Mouse (Mus musculus): ENCODE results near the gene Dedd2. TPM values are rescaled to one million over a fixed set of nuclear protein-coding genes. Genes with fewer than 3 reads are reported as not detected.

The Dedd2 gene
- polyA plus RNA-seq, 1 experiment from 2014 or later = 11.0 TPM

- Histone ChIP-seq H3K9me3 (replicated peaks) (no peaks in the 10 kb centered on the region), H3K4me2 (no peak overlapping the region), H3K27ac (no peak overlapping the region), H3K27me3 (no peaks in the 10 kb centered on the region), H3K9ac (no peak overlapping the region), H3K4me3 (no peak overlapping the region), H3K36me3 (ENCODE audit: poor library complexity, severe bottlenecking) (peaks cover 27% of the 10 kb centered on the region), H3K4me1 (peaks cover 43% of the 10 kb centered on the region)
- WGBS = 95% methylated on average over 4 of the region's 4 CpGs
- no peak for ATAC-seq
These were observed 22.9 kb upstream of the Dedd2 start for GRCm38 (mm10) chr7:25243361-25243760.

- Histone ChIP-seq H3K9me3 (replicated peaks) (no peaks in the 10 kb centered on the region), H3K4me3 (no peak overlapping the region), H3K9ac (0 out of 2 replicates have a peak overlapping the region, but pooled peaks have one; percentile 3), H3K27ac (peak overlapping the region; percentile 19; the same call in 1 of the 2 replicates), H3K27me3 (no peaks in the 10 kb centered on the region), H3K4me2 (no peak overlapping the region), H3K4me1 (peaks cover 30% of the 10 kb centered on the region), H3K36me3 (ENCODE audit: poor library complexity, severe bottlenecking) (peaks cover 27% of the 10 kb centered on the region)
- 31% methylated on average over 2 of the region's 2 CpGs for WGBS
- no peak for ATAC-seq
These were observed 20.6 kb upstream of the Dedd2 start for GRCm38 (mm10) chr7:25241062-25241461.

GRCm38 (mm10) chr7:25240631-25241030 is 20.2 kb upstream of the Dedd2 start:
- Histone ChIP-seq H3K36me3 (ENCODE audit: poor library complexity, severe bottlenecking) (peaks cover 27% of the 10 kb centered on the region), H3K9ac (no peak overlapping the region), H3K4me2 (no peak overlapping the region), H3K27ac (no peak overlapping the region), H3K9me3 (replicated peaks) (no peaks in the 10 kb centered on the region), H3K4me3 (no peak overlapping the region), H3K4me1 (peaks cover 30% of the 10 kb centered on the region), H3K27me3 (no peaks in the 10 kb centered on the region)
- WGBS = 69% methylated on average over 7 of the region's 7 CpGs
- ATAC-seq = no peak

GRCm38 (mm10) chr7:25238829-25239623 is 18.6 kb upstream of the Dedd2 start:
- 4% methylated on average over 30 of the region's 30 CpGs for WGBS
- peak overlapping the region; percentile 76 for H3K27ac ChIP-seq
- peak overlapping the region; percentile 80 for H3K4me2 ChIP-seq
- H3K4me3 ChIP-seq = peak overlapping the region; percentile 81
- H3K9ac ChIP-seq = 0 out of 2 replicates have a peak overlapping the region, but pooled peaks have one; percentile 4
- no peaks in the 10 kb centered on the region for H3K9me3 ChIP-seq (replicated peaks)
- H3K27me3 ChIP-seq = no peaks in the 10 kb centered on the region
- H3K4me1 ChIP-seq = peaks cover 39% of the 10 kb centered on the region
- ATAC-seq = peak; percentile 60
- H3K36me3 ChIP-seq (ENCODE audit: poor library complexity, severe bottlenecking) = peaks cover 24% of the 10 kb centered on the region

GRCm38 (mm10) chr7:25238015-25238706 is 17.7 kb upstream of the Dedd2 start:
- Histone ChIP-seq H3K9ac (peak overlapping the region; percentile 98; the same call in 1 of the 2 replicates), H3K27ac (peak overlapping the region; percentile 76), H3K27me3 (no peaks in the 10 kb centered on the region), H3K9me3 (replicated peaks) (no peaks in the 10 kb centered on the region), H3K4me3 (peak overlapping the region; percentile 81), H3K4me1 (peaks cover 39% of the 10 kb centered on the region), H3K36me3 (ENCODE audit: poor library complexity, severe bottlenecking) (peaks cover 26% of the 10 kb centered on the region), H3K4me2 (peak overlapping the region; percentile 80)
- peak; percentile 91 for ATAC-seq
- WGBS = under 1% methylated on average over 23 of the region's 23 CpGs

- WGBS = under 1% methylated on average over 48 of the region's 76 CpGs
- Histone ChIP-seq H3K9ac (peak within 1 kb of the TSS; percentile 98), H3K27ac (peak within 1 kb of the TSS; percentile 76), H3K27me3 (no peaks in the 10 kb centered on the region), H3K4me3 (peak within 1 kb of the TSS; percentile 81), H3K4me1 (peaks cover 39% of the 10 kb centered on the region), H3K9me3 (replicated peaks) (no peaks in the 10 kb centered on the region), H3K4me2 (peak within 1 kb of the TSS; percentile 80), H3K36me3 (ENCODE audit: poor library complexity, severe bottlenecking) (peaks cover 28% of the 10 kb centered on the region)
- peak; percentile 89 for ATAC-seq
These were observed 17.0 kb upstream of the Dedd2 start, which contains the start of gene Gsk3a for GRCm38 (mm10) chr7:25237249-25238014. Gene Gsk3a, minus strand, starts transcription at chr7:25237851.

- Histone ChIP-seq H3K27me3 (no peaks in the 10 kb centered on the region), H3K9me3 (replicated peaks) (no peaks in the 10 kb centered on the region), H3K27ac (no peak overlapping the region), H3K4me1 (peaks cover 39% of the 10 kb centered on the region), H3K4me3 (0 out of 2 replicates have a peak overlapping the region, but pooled peaks have one; percentile 81), H3K4me2 (peak overlapping the region; percentile 80; the same call in 1 of the 2 replicates), H3K36me3 (ENCODE audit: poor library complexity, severe bottlenecking) (peaks cover 48% of the 10 kb centered on the region), H3K9ac (peak overlapping the region; percentile 98; the same call in 1 of the 2 replicates)
- WGBS = 92% methylated on average over 5 of the region's 5 CpGs
- no peak for ATAC-seq
These were observed 15.1 kb upstream of the Dedd2 start for GRCm38 (mm10) chr7:25235526-25235925.

- Histone ChIP-seq H3K9ac (no peak overlapping the region), H3K27ac (no peak overlapping the region), H3K9me3 (replicated peaks) (no peaks in the 10 kb centered on the region), H3K4me2 (no peak overlapping the region), H3K27me3 (no peaks in the 10 kb centered on the region), H3K4me3 (no peak overlapping the region), H3K36me3 (ENCODE audit: poor library complexity, severe bottlenecking) (peaks cover 72% of the 10 kb centered on the region), H3K4me1 (peaks cover 25% of the 10 kb centered on the region)
- no peak for ATAC-seq
- 80% methylated on average over 2 of the region's 2 CpGs for WGBS
These were observed 12.6 kb upstream of the Dedd2 start for GRCm38 (mm10) chr7:25233061-25233460.

GRCm38 (mm10) chr7:25232101-25232648 is 11.8 kb upstream of the Dedd2 start:
- no peaks in the 10 kb centered on the region for H3K9me3 ChIP-seq (replicated peaks)
- H3K36me3 ChIP-seq (ENCODE audit: poor library complexity, severe bottlenecking) = peaks cover 81% of the 10 kb centered on the region
- no peaks in the 10 kb centered on the region for H3K27me3 ChIP-seq
- H3K4me3 ChIP-seq = no peak overlapping the region
- H3K4me2 ChIP-seq = no peak overlapping the region
- H3K9ac ChIP-seq = no peak overlapping the region
- no peak overlapping the region for H3K27ac ChIP-seq
- peaks cover 25% of the 10 kb centered on the region for H3K4me1 ChIP-seq
- whole genome bisulfite sequencing = 65% methylated on average over 5 of the region's 5 CpGs
- no peak for ATAC-seq

GRCm38 (mm10) chr7:25230690-25231285 is 10.4 kb upstream of the Dedd2 start:
- H3K27ac ChIP-seq = no peak overlapping the region
- no peaks in the 10 kb centered on the region for H3K9me3 ChIP-seq (replicated peaks)
- H3K4me1 ChIP-seq = peaks cover 13% of the 10 kb centered on the region
- 91% methylated on average over 9 of the region's 9 CpGs for WGBS
- H3K4me2 ChIP-seq = no peak overlapping the region
- ATAC-seq = no peak
- H3K9ac ChIP-seq = no peak overlapping the region
- no peak overlapping the region for H3K4me3 ChIP-seq
- peaks cover 95% of the 10 kb centered on the region for H3K36me3 ChIP-seq (ENCODE audit: poor library complexity, severe bottlenecking)
- H3K27me3 ChIP-seq = no peaks in the 10 kb centered on the region

Measured in forebrain, embryonic 13.5 days (tissue).